Mouse (Mus musculus) erythroblast, embryonic 14.5 days (primary cell): ENCODE measurements around the gene Ift81.

Source experiments
- GATA1 ChIP-seq: IDR thresholded peaks from 2 replicates; pipeline ENCODE4 v1.6.1; 2012; ENCODE audit warnings: low read length, inconsistent platforms, mixed read lengths
- TAL1 ChIP-seq: IDR thresholded peaks from 3 replicates; pipeline ENCODE4 v1.6.1; 2012; ENCODE audit warnings: low read length, inconsistent platforms, mixed read lengths

- TF ChIP-seq GATA1 (no peak), TAL1 (no peak)
Measured at GRCm38 (mm10) chr5:122622526-122622925, 8.2 kb upstream of the Ift81 start.
